Mouse (Mus musculus): ENCODE data around the gene Ssbp4.
A peak's percentile ranks its signal among the peaks of the same experiment; 100 is the strongest.

The Ssbp4 gene

DNA sequence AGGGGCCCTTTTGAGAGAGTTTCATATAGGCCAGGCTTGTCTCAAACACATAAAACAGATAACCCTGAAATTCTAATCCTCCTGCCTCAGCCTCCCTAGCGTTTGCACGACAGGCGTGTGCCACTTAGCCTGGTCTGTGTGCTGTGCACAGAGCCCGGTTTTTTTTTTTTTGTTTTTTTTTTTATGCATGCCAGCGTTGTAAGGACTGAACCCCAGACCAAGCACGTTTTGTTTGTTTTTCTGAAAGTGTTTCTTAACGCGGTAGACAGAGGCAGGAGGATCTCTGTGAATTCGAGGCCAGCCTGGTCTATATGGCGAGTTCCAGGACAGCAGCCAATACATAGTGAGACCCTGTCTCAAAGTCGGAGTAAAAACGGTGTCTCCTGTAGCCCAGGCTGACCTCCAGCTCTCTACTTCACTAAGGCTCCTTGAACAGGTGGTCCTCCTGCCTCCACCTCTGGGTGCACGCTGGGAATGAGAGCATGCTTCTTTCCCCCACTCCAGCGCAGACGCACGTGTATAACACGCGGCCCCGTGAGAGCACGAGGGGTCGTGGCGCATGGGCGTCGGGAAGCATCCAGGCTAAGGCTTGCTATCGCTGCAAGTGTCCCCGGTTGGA, at the start of gene Ssbp4:
Ssbp4 (minus strand) TSS at position 124 of the 619 bp plus-strand sequence.
- no peak for DNase-seq

DNA sequence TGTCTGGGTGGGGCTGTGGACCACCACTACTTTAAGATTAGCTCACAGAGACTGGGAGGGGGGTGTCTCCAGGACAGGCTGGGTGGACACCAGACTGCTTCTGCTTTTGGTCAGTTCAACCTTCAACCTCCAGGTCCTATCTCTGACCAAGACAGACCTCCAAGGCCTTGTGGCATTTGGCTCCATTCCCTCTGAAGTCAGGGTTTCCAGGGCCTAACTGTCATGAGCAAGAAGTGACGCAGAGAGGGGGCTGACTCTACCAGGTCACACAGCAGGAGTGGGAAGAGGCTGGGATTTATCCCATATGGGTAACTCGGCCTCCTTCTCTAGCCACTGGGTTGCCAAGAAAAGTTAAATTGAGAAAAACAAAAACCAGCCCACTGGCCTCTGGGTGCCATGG, 49.1 kb upstream of the Ssbp4 start:
- no peak for DNase-seq

DNA sequence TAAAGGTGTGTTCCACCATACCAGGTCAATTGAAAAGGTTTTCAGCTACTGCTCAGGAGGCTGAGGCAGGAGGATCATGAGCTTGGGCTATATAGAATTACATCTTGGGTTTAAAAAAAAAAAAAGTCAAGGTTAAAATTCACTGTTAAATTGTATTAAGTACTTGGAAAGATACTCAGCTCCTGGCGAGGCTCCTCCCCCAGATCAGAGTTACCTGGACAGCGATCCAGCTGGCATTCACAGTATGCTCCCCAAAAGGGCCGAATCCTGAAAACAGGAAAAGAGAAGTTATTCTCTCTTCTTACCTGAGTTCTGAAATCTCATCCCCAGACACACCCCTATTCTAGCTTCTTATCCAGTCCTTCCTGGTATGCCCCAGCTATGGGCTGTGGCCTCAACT, 48.5 kb upstream of the Ssbp4 start:
- no peak for DNase-seq

DNA sequence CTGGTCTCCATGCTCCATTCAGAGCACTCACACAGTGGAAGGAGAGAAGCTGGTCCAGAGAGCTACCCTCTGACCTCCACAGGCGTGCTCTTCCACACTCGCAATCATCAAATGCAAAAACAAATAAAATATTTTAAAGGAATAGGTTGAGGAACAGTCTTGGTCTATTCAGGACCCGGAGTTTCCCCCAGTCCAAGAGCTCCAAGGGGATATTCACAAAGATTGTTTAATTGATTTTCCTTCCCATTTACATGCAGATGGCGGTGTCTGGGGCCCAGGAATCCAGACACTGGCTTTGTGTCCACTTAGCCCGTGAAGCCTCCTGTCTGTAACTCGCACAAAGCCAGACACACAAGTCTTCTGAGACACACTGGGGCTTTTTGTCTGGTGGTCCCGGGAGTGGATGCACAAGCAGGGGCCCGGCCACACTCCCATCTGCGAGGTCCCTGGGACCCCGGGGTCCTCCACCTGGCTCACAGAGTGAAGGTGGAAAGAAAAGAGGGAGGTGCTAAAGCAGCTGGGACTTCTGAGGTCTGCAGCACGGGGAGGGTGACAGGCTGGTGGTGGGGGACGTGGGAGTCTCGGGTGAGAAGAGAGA, 47.6 kb upstream of the Ssbp4 start:
- DNase-seq: no peak

DNA sequence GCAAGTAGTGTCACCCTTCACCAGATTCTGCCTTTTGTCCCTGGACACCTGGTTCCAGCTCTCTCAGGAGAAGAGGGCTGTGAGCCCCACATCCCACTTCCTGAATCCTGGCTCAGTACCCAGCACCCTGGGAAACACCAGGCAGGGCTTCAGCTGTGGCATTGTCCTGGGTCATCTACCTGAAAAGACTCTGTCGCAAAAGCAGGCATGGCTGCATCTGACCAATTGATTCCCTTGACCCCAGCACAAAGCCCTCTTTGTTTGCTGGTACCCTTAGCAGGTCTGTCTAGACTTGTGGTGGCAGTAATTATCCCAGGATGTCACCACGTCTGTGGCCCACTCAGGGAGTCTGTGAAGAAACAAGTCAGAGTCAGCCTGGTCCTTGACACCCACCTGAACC, 46.8 kb upstream of the Ssbp4 start:
- no peak for DNase-seq

DNA sequence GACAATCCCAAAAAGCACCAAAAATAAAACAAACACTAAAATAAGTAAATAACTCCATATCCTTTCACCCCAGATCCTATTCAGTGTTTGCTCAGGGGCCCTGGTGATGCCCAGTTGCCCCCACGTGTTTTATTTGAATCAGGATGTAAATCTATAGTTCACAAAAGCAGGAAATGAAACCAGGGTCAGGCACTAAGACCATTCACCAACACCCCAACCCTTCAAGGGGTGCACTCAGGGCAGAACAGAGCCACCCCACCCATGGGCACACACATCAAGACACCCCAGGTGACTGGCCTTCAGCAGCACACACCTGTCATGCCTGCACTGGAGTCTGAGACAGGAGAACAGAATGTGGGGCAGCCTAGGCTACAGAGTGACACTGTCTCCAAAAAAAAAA, 45.4 kb upstream of the Ssbp4 start:
- no peak for DNase-seq

DNA sequence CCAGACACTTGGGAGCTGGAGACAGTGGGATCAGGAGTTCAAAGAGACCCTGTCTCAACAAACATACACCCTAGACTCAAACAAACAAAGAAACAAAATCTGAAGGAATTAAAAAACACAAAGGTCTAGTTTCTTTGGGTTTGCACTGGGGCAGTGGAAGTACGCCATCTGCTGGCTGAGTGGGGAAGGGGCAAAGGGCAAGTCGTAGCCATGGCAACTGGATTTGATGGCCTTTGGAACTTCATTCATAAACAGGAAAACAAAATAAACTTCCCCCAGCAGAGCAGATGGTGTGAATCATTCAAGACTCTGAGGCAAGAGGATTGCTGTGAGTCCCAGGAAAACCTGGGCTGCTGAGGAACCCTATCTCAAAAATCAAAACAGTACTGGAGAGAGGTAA, 44.6 kb upstream of the Ssbp4 start:
- peak; percentile 62 for DNase-seq

DNA sequence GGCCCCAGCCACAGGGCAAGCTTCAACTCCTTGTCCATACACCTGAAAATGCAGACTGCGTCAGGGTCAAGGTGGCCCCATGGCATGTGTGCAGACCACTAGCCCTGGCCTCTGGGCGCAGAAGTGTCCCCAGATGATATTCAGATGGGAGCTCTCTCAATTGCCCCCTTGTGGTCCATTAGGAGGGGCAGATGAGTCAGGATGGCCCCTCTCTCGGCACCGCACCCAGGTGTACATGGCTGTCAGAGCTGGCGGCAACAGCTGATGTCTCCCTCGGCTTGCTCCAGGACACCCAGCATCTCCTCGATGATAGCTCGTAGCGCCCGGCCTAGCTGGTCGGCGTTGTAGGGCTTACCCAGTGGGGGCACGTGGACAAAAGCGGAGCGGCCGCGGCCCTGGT, 41.7 kb upstream of the Ssbp4 start:
- no peak for DNase-seq

DNA sequence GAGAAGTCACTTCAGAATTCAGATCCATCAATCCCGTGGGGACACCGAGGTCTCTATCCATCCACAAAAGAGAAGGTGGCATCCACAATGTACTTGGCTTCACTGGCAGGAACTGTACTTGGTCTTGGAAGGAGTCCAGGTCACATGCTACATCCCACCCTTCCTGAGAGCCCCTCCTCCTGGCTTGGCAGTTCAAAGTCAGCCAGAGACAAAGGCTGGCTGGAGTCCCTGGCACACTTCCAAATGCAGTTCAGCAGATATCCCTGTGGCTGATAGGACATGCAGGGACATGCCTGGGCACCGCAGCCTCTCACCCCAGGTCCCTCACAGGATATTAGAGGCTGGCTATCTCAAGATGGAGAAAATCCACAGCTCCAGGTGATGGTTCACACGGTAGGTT, 40.7 kb upstream of the Ssbp4 start:
- peak; percentile 69 for DNase-seq

DNA sequence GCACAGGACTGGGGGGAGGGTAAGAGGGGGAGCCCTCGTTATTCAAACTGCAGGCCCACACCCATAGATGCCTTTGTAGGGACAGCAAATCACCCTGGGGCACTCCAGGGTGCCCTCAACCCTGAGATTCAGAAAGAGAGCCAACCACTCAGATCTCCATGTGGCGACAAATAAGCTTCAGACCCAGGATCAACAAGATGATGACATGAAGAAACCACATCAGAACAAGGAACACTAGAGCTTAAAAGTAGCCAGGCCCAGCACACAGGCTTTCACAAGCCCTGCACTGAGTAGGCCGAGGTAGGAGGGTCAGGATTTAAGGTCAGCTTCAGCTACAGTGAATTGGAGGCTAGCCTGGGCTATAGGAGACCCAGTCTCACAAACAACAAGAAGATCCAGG, 40.2 kb upstream of the Ssbp4 start:
- no peak for DNase-seq

DNA sequence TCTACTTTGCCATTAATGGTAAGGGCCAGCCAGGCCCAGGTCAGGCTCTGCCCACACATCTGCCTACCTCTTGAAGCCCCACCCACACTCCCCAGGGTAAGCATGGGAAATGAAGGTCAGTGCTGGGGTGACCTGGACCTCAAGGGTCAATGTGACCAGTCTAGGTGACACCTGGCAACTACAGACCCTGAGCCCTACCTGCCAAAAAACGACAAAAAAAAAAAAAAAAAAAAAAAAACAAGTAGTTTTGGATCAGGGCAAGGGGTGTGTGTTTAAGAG, 39.4 kb upstream of the Ssbp4 start:
- peak; percentile 29 for DNase-seq

DNA sequence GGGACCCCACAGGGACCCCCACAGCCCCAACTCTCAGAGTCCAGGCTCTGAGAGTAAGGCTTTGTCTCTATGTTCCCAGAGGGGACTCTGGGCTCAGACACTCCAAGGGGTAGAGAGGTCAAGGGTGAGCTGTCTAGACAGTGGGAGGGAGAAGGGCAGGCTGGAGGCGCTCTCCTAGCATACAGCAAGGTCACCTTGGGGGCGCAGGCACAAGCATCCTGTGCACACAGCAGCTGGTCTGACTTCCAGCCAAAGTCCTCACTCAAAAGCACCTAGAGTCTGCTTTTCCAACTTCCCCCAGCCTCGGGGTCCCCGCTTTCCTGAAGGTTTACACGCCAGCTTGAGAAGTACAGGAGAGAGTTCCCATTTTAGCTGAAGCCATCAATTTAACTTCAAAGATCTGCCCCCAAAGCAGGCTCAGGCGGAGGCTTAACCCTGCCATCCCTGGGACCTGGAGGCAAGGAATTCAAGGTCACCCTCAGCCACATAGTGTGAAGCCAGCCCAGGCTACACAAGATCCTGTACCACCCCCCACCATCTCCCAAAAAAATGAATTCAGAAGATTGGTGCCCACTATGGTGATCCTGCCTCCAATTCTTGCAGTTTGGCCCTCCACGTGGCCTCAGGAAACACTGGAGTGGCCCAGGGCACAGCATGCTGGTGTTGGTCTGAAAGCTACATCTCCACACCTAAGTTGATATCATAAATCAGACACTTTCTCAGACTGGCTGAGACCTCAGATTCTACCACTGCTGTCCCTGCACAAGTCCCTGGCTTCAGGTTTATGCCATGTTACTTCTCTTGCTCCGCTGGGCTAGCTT, 38.9 kb upstream of the Ssbp4 start:
- no peak for DNase-seq

DNA sequence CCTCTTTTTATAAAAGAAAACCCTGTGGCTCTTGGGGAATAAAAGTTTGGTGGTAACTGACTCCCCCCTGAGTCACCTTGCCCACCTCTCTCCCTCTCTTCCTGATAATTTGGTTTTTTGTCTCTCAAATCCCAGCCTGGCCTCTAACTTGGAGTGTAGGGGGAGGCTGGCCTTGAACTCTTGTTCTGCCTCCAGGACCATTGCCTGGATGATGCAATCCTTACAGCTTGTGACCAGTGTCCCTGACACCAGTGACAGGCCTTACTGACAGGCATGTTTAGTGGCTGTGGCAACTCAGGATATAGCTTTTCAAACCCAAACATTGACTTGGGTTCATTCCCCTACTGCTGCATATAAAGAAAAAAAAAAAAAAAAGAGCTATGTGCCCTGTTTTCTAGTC, 38.1 kb upstream of the Ssbp4 start:
- DNase-seq: no peak

DNA sequence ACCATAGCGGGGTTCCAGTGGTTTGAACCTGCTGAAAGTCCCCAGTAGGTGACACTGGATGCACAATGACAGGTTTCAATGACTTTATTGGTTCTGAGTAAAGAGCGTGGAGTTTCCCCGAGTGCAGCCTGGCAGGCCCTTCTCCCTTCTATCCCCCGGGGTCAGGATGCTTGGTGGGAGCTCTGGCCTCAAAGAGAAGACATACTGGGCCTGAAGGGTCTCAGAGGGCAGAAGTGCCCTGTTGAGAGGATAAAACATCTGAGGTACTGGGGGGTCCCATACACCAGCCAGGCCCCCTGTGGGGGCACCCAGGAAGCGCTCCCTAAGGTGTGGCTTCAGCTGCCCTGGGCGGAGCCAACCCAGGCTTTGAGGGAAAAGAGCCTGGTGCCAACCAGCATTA, 37.7 kb upstream of the Ssbp4 start:
- DNase-seq: no peak

DNA sequence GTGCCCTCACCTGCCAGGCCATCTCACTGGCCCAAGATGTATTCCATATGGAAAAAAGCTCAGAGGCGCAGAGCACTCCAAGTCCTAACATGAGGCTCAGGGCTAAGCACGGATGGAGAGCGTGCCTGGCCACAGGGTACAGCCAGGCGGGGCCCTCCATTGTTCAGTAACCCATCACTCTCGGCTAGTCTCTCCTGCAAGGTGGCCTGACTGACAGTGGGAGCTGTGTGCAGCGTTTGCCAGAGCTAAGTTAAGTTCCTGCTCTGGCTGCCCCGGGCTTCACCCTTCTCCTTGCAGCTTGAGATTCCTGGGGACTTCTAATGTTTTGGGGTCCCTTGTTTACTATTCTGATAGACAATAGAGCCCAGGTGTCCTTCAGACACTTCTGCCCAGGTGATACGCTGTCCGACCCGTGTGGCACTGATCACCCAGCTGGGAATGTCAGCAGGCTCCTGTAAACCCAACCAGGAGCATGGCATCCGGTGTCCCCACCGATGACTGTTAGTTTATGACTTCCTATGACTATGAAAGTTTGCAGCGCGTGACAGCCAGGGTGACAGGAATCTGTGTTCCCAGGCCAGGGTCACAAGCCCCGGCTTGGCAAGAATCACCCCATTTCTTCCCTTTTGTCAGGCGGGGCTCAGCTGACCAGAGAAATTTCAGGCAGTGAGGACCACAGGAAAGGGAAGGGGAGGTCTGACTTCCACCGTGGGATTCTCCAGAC, 37.0 kb upstream of the Ssbp4 start:
- no peak for DNase-seq

DNA sequence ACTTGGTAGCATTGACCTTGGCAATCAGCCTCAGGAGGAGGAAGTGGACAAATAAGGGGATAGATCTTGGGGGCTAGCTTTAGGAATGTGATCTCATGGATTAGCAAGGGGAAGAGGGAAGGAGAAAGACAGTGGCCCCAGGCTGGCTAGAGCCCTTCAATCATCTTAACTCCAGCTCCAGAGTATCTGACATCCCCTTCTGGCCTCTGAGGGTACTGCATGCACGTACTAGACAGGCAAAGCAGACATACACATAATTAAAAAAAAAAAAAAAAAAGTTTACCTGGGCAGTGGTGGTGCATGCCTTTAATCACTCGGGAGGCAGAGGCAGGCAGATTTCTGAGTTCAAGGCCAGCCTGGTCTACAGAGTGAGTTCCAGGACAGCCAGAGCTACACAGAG, 35.4 kb upstream of the Ssbp4 start:
- DNase-seq: peak; percentile 42

DNA sequence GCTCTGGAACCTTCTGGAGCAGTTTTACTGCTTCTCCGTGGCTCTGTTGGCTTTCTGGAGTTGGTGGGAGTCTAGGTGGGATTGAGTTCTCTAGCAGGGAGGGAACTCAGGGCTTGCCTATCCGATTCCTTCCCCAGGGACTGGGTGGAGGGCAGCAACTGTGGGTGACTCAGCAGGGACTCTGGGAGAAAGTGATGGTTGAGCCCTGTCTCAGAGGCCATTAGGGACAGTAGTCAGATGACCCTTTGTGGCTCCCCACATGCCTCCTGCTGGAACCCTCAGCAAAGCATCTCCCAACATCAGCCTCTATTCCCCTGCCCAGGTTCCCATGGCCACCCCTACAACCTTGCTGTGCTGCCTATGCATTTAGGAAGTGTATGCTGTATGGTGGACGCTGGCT, 34.3 kb upstream of the Ssbp4 start:
- no peak for DNase-seq

DNA sequence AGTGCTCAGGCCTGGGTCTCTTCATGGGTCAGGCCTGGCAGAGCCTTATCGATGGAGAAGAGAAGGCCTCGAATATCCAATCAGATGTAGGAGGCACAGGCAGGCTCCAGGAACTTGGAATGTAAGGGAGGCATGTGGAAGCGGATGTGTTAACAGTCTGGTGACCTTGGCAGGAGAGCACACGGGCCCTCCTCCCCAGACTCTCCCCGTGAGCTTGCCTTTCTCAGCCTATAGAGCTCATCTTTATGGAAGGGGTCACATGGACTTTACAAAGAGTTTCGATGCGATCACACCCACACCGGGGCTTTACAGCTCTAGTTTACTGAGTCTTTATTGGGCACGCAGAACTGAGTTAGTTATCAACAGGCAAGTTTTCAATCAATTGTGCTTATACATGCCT, 30.1 kb upstream of the Ssbp4 start:
- no peak for DNase-seq

DNA sequence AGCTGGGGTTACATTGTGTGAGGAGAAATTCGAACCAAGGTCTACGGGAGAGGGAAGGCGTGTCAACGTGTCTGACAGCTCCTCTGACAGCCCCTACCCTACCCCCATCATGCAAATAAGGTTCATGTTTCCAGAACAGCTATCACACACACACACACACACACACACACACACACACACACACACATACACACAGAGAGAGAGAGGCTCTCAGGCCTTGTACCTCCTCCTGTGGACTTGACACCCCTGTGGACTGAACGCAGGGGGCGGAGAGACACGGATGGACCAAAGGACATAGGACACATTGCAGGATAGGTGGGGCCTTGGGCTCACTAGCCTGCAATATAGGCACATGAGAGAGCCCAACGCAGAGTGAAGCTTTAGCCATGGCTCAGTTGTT, 28.2 kb upstream of the Ssbp4 start:
- DNase-seq: peak; percentile 62

DNA sequence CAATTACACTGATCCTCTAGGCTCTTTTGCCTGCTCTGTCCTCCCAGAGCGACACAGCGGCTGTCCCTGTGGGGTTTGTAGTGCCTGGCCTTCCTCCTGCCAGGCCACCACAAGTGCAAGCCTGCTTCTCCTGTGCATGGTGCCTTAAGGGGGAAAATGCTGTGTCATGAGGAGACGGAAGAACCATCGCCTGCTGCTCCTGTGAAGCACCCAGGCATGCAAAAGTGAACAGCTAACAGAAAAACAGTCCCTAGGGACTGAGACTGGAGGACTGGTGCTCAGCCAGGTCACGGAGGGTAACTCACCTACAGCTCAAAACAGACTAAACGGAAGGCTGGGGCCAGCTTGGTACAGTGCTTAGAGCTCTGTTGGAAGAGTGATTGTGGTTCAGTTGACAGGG, 26.9 kb upstream of the Ssbp4 start:
- peak; percentile 59 for DNase-seq

DNA sequence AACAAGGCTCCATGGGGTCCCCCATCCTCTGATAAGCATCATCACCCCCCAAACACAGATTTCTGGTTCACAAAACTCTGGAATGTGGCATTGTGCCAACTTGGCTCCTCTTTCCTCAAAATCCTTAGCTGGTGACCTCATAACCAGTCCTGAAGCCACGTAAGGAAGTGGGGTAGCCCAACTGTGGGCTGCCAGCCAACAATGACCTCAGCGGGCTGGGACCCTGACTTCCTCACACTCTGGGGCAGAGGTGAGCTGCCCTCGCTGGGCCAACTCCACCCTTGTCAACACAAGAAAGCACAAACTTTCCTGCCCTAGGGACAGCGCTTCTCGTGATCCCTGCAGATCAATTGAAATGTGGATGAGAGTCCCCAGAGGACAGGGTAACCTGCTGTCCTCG, 25.4 kb upstream of the Ssbp4 start:
- DNase-seq: peak; percentile 65

DNA sequence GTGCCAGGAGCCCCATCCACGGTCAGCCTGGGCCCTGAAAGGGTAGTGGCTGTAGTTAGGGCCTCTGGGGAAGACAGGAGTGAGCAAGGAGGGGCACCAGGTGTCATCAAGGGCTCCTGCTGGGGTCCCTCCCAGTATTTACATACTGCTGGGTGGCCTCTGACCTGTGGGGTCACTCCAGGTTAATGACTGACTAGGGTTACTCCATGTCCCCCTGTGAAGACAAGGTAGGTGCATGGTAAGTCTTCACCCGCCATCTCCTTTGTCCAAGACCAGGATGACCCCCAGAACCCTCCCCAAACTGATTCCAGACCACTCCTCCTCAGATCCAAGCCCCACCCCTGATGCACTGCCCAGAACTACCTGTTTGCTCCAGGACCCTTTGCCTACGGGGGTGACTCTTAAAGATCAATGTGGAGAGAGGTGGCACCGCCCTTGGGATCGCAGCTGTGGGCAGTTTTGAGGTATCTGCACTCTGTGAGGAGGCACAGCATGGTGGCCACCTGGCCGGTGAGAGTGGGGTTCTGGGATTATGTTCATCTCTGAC, 23.7 kb upstream of the Ssbp4 start, which contains the start of gene Gdf15:
Gdf15 (minus strand) TSS at position 111 of the 547 bp plus-strand sequence.
- DNase-seq: no peak

DNA sequence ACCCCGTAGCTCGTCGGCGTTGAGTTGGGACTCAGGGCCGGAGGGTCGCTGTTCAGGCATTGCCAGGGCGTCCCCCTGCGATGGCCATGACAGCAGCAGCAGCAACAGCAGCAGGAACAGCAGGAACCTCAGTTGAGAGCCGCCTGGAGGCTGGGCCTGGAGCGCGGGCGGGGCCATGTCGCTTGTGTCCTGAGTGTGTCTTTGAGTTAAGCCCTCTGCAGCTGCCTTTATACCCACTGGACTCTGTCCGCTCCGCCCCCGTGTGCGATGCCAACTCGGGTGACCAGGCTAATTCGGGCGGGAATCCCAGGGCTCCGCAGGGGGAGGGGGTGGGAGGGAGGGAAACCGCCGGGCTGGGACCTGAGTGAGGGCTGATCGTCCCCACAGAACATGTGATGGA, 22.8 kb upstream of the Ssbp4 start:
- peak; percentile 63 for DNase-seq
